Mouse (Mus musculus): ENCODE results near the gene Kcnj4.

- no peak for TF ChIP-seq POLR2A (IDR thresholded peaks at IDR 0.05; ENCODE audit: borderline replicate concordance, low read depth, low read length)
- TF ChIP-seq CTCF (IDR thresholded peaks at IDR 0.05; ENCODE audit: low read depth, low read length), result no peak
Observed at GRCm38 (mm10) chr15:79527192-79527591, 22.2 kb upstream of the Kcnj4 start.

Data from bone marrow macrophage, adult 2 months (primary cell).